Mouse (Mus musculus) layer of hippocampus, adult 9-11 months (tissue): ENCODE data around the gene Sart3.

Source experiments
- DNase-seq: peaks from one replicate; pipeline ENCODE4 v3.0.0; 2022

Gene Sart3

DNA sequence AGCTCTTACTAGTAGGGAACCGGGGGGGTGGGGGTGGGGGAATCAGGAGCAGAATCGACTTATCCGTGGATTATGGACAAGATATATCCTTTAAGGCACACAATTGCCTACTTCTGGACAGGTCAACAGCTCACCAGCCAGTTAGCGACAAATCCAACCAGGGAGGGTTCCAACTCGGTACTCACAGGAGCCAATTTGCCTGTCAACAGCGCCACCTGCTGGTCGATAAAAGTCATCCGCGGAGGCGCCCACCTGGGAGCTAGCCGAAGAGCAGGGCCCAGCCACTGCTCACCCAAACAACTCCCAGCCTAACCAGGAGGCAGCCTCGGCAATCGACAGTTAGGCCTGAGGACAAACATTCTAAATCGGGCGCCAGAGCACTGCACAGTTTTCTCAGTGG lies 47.9 kb downstream of the Sart3 start, which contains the start of gene 1700069L16Rik:
1700069L16Rik (minus strand) TSS at position 327 of the 400 bp plus-strand sequence.
- peak; percentile 73 for DNase-seq

DNA sequence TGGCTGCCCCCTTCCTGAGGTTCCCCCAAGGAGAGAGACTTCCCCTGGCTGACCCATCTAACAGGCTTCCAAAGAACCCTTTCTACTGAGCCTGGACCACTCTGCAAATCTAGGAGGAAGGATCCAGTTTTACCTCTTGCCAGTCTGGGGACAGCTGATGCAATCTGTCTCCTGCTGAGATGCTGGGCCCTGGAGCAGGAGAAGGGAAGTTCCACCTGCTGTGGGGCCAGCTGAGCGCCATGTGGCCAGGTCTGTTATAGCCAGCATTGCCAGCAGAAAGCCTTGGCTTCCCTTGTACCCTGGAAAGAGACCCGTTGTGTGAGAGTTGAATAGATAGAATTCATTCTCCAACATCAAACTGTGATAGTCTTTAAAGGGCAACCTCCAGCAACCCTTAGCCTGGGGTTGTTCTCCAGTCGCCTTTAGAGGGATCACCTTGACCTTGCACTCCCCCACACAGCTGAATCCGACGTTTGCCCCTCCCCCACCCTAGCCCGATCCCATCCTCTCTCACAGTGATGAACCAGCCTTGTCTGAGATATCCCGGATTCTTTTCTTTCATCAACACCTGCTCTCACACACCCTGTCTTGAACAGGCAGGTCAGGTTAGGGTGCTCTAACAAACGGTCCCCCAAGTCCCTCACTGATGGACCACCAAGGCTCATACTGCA lies 48.6 kb downstream of the Sart3 start:
- DNase-seq: peak; percentile 2

DNA sequence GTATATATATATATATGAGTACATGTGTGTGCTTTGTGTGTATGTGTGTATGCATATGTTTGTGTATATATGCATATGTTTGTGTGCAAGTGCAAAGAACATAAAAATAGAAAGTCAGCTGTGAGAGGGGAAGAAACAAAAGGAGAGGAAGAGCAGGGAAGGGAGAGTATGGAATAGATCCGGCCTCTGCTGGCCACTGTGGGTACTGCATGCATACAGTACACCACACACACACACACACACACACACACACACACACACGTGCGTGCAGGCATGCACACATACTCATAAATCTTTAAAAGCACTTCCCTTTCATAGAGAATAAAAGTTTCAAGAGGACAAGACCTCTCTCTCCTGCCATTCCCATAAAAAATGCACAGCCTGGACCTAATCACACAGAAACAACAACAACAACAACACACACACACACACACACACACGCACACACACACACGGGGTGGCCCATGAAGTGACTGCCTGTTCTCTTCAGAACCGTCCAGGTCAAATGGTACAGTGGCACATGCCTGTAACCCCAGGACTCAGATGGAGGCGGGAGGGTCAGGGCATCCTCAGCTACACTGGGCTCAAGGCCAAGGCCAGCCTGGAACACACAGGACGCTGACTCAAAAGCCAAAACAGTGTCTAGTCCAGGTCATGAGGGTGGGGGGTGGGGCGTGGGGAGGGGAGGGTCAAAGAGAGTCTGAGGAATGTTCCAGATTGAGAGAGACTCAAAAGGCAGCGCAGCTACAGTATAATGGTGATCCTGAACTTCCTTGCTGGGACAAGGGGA lies 49.9 kb downstream of the Sart3 start:
- no peak for DNase-seq

DNA sequence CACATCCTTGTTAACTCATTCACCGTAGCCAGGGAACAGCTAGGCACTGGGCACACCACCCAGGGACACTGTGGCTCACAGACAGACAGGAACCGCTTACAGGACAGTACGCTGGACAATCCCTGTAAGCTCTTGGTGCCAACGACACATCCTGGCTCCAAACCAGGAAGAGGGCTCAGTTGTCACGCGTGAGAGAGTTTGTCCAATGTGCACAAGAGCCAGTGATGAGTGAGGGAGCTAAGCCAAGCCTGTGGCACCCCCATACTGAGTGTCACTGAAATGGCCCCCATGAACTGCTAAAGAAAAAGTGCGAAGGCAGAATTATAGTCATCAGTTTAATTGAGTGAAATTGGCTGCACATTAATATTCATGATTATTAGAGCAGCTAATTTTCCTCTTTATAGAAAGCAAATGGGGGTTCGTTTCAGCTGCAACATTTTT lies 53.1 kb downstream of the Sart3 start:
- no peak for DNase-seq

DNA sequence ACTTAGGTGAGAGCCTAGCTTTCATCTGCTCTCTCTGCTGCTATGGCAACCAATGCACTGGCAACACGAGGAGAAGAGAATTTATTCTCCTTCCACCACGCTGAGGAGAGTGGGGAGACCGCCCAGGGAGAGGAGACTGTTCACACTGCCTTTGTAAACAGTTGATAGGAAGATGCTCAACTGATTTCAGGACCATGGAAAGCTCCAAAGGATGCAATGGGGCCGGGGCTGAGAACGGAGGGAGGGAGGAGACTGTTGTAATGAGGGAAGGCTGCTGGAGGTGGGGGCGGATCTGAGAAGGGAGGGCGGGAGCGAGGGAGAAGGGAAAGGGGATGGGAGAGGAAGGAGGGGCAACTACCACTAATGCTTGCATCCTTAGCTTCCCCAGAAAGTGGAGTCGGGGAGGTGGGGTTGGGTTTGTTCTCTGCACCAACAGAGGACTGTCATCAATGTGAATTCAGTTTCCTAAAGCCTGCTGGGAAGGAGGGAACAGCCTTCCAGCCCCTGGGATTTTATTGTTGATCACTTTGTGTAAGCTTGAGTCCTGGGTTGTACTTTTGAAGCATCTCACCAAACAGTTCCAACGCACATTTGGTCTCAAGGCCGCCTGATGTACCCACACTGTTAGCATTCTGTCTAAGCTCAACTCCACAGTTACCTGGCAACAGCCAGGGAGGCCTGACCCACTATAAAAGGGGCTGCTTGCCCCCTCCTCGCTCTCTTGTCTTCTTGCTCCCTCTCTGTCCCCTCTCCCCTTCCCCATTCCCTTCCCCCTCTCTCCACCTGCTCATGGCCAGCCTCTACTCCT lies 55.5 kb downstream of the Sart3 start:
- DNase-seq: peak; percentile 60

DNA sequence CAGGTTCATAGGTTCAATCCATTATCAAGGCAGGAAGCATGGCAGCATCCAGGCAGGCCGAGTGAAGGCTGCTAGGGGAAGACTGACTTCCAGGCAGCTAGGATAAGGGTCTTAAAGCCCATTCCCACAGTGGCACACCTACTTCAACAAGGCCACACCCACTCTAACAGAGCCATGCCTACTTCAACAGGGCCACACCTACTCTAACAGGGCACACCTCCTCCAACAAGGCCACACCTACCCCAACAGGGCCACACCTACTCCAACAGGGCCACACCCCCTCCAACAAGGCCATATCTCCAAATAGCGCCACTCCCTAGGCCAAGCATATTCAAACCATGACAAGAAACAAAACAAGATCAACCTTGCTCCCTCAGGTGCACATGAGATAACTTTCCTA lies 59.4 kb downstream of the Sart3 start:
- DNase-seq: no peak

DNA sequence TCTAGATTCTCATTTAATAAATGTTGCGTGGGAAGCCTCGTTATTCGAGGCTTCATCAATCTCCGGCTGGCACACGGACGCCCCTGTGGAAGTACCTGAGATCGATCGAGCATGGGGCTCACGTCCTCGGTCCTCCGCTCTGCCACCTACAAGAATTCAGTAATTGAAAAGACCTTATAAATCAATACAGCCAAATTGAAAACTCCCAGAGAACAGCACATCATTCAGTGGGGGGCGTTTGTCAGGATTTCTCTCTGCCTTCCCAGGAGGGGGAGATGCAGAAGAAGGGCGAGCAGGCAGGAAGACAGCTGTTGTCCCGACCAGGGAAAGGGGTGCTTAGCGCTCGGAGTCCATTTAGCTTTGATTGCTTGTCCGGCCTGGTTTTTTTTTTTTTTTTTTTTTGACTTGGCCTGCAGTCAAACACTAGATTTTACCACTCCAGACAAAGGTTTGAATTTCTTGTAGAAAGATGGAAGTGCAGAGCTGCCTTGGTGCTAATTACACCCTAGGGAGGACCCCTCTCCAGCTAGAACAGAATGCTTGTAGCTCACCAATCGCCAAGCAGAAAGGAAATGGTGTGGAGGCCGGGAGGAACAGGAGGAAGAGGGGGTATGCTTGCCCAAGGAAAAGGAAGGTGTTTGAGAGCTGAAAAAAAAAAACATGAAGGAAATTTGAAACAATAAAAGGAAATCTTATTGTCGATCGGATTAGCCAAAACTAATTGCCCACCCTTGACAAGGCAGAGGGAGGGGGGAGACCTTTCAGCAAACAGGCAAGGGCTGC lies 68.3 kb downstream of the Sart3 start:
- DNase-seq: no peak

DNA sequence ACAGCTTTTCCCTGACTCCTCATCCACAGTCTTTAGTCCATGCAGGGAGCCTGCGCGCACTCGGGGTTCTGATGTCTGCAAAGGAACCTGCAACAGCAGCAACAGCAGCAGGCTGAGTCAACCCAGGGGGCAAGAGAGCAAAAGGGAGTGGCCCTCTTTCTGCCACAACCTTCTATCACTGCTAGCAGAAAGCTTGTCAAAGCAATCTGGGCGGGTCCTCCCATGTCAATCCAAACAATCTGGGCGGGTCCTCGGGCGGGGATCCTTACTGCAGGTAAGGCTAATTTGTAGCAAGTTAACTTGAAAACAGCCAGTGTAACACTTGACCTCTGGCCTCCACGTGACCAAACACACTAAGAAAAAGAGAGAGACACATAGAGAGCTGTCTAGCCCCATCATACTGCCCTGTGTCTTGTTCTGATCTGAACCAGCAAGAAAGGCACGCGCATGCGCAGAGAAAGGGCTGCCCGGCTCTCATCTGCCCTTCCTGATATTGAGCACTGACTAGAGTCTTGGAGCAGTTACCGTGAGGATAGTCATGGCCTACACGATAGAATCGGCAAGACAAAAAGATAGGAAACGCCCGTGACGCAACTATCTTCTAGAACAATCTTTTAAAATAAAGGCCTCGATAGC lies 71.8 kb downstream of the Sart3 start:
- DNase-seq: no peak

DNA sequence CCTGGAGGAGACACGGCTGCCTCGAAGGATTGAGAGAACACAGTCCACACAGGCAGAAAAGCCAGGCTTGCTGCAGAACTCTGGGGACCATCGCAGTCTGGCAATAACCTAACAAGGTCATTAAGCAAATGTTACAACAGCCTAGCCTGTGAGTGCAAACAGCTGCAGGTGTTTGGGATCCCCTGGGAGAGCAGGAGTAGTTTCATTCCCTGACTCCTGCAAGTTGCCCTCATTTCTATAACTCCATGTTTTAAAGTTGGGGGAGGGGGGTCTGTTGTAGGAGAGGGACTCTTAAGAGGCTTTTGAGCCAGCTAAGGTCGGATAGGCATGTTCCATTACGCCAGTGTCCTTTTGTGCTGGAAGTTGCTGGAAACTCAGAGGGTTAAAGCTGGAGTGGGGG lies 77.9 kb downstream of the Sart3 start:
- DNase-seq: no peak

DNA sequence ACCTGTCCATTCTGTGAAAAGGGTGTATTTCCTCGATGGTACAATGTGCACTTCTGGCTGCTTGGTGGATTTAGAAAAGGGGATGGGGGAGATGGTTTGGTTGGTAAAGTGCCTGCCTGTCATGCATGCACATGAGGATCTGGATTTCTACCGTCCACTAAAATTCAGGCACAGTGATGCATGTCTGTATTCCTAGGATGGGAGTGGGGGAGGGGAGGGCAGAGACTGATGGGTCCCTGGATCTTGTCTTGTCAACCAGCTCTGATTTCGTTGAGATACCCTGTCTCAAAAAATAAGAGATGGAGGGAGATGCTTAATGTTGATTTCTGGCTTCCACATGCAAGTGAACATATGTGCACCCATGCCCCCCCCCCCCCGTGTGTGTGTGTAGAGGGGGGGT lies 78.3 kb downstream of the Sart3 start:
- DNase-seq: no peak

DNA sequence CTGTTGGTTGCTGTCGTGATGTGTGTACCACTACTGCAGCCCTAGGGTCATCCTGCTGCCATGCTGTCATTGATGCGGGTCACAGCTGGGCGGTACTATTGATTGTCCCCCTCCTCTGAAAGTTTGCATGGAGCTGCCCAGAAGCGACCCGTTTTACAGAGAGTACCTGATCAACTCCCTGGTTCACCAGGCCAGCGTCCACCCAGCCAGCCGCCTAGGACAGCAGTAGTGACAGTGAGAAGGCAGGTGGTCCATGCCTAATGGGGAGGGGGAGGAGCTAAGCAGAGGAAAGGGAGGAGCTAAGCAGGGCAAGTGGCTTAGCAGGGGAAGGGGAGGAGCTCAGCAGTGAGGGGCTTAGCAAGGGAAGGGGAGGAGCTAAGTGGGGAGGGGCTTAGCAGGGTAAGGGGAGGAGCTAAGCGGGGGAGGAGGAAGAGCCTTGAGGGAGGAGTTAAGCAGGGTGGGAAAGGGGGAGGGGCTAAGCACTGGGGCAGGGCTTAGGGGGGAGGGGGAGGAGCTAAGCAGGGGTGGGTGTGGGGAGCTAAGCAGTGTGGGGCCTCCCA lies 79.0 kb downstream of the Sart3 start:
- DNase-seq: no peak
